Mouse (Mus musculus) midbrain, embryonic 11.5 days (tissue): ENCODE results near the gene Tma7. TPM values are rescaled to one million over a fixed set of nuclear protein-coding genes. Genes with fewer than 3 reads are reported as not detected.

Experiments used
- ATAC-seq: fragments of 200-750 bp; cut with Nextera tagmentation; 2 replicates; pipeline ENCODE4 v1.8.0; 2017; ENCODE audit warnings: moderate TSS enrichment, moderate library complexity; ENCODE audit not compliant: low FRiP score
- DNase-seq: peaks from one replicate; pipeline ENCODE4 v3.0.0; 2015; ENCODE audit warnings: low spot score; ENCODE audit errors: missing footprints
- H3K27ac ChIP-seq: fragments of 300-500 bp; sonication (generic); 2 replicates; pipeline ENCODE4 v1.5.1; 2014; ENCODE audit warnings: low read depth, low read length
- H3K27me3 ChIP-seq: fragments of 300-500 bp; sonication (generic); 2 replicates; pipeline ENCODE4 v1.6.1; 2014; ENCODE audit warnings: mild to moderate bottlenecking, low read length, moderate library complexity, mixed read lengths; ENCODE audit not compliant: control insufficient read depth, insufficient read depth
- H3K36me3 ChIP-seq: fragments of 300-500 bp; sonication (generic); 2 replicates; pipeline ENCODE4 v1.6.1; 2014; ENCODE audit warnings: mild to moderate bottlenecking, low read length, moderate library complexity, mixed read lengths; ENCODE audit not compliant: control insufficient read depth, insufficient read depth
- H3K4me1 ChIP-seq: fragments of 300-500 bp; sonication (generic); 2 replicates; pipeline ENCODE4 v1.6.1; 2014; ENCODE audit warnings: low read length; ENCODE audit not compliant: control insufficient read depth, insufficient read depth
- H3K4me2 ChIP-seq: fragments of 300-500 bp; sonication (generic); 2 replicates; pipeline ENCODE4 v1.6.1; 2014; ENCODE audit warnings: mild to moderate bottlenecking, moderate library complexity
- H3K4me3 ChIP-seq: fragments of 300-500 bp; sonication (generic); 2 replicates; pipeline ENCODE4 v1.5.1; 2014; ENCODE audit warnings: low read depth, low read length
- H3K9ac ChIP-seq: fragments of 300-500 bp; sonication (generic); 2 replicates; pipeline ENCODE4 v1.6.1; 2014; ENCODE audit warnings: low read length
- H3K9me3 ChIP-seq: fragments of 300-500 bp; sonication (generic); 2 replicates; pipeline ENCODE4 v1.6.1; 2016; ENCODE audit warnings: low read length; ENCODE audit not compliant: control insufficient read depth
- WGBS: fragments of 180-500 bp; shearing (Covaris S2); extraction: QIAGEN DNeasy Blood & Tissue Kit; methylation state at CpG from one replicate; pipeline ENCODE4 v1.1.7; 2014; 5-methylcytosine and 5-hydroxymethylcytosine counted together
- polyA plus RNA-seq: library from polyadenylated mRNA; unstranded; fragments of >200 nt; fragmentation: Nextera tagmentation; extraction: Ambion mirVana; gene quantifications from 2 replicates; pipeline ENCODE4 v1.2.1, GENCODE M21; 2014

The Tma7 gene
- polyA plus RNA-seq, 1 experiment from 2014 or later = 852 TPM

GRCm38 (mm10) chr9:109049316-109049715 is 33.1 kb downstream of the Tma7 start:
- no peak overlapping the region for H3K4me3 ChIP-seq
- H3K4me2 ChIP-seq = no peak overlapping the region
- WGBS = 86% methylated on average over 7 of the region's 7 CpGs
- H3K27ac ChIP-seq = no peak overlapping the region
- no peaks in the 10 kb centered on the region for H3K9me3 ChIP-seq
- H3K9ac ChIP-seq = no peak overlapping the region
- ATAC-seq (no peak), DNase-seq (no peak)
- H3K27me3 ChIP-seq = no peaks in the 10 kb centered on the region
- no peaks in the 10 kb centered on the region for H3K4me1 ChIP-seq
- H3K36me3 ChIP-seq = no peaks in the 10 kb centered on the region

GRCm38 (mm10) chr9:109046306-109046705 is 36.1 kb downstream of the Tma7 start:
- DNase-seq (peak; percentile 91), ATAC-seq (0 out of 2 replicates have a peak, but pooled peaks have one; percentile 35)
- no peaks in the 10 kb centered on the region for H3K36me3 ChIP-seq
- 38% methylated on average over 5 of the region's 5 CpGs for WGBS
- H3K9me3 ChIP-seq = no peaks in the 10 kb centered on the region
- no peak overlapping the region for H3K4me2 ChIP-seq
- H3K27ac ChIP-seq = no peak overlapping the region
- no peaks in the 10 kb centered on the region for H3K4me1 ChIP-seq
- H3K4me3 ChIP-seq = no peak overlapping the region
- no peaks in the 10 kb centered on the region for H3K27me3 ChIP-seq
- H3K9ac ChIP-seq = no peak overlapping the region

DNA sequence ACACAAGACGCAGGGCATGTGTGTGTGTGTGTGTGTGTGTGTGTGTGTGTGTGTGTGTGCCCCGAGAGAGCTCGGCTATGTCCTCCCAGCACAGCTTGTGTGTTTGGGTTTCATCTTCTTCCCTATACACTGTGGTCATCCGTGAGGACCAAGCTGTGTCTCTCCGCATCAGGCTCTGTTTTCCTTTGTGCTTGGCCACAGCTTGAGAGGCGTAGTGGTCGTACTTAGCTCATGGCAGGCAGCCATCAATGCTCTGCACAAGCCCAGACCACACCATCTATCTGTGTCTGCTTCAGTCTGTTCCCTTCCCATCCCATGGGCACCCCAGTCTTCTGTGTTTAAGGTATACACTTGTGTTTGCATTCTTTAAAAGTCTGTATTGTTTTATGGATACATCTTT is 41.0 kb downstream of the Tma7 start:
- H3K4me1 ChIP-seq = peaks cover 3% of the 10 kb centered on the region; the same call in 1 of the 2 replicates
- no peaks in the 10 kb centered on the region for H3K27me3 ChIP-seq
- no peaks in the 10 kb centered on the region for H3K9me3 ChIP-seq
- DNase-seq = no peak
- no peak overlapping the region for H3K27ac ChIP-seq
- H3K9ac ChIP-seq = no peak overlapping the region
- no peaks in the 10 kb centered on the region for H3K36me3 ChIP-seq
- no peak for ATAC-seq
- no peak overlapping the region for H3K4me3 ChIP-seq
- no peak overlapping the region for H3K4me2 ChIP-seq
- 84% methylated on average over 7 of the region's 7 CpGs for WGBS

DNA sequence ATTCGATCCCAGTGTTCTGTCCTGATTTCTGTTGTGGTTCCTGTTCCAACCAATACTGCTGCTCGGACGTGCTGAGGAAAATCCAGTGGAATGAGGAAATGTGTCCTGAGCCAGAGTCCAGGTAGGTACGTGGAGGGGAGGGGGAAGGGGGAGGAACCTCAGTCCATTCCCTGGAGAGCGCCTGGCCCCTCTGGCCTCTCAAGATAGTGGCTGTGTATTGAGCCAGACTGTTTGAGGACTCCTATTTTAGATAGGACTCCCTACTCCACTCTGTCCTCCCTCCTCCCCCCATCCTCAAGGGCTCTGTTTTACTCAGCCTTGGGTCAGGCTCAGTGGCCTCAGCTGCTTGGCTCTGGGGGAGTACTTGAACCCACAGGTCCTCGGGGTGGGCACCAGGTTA is 41.5 kb downstream of the Tma7 start:
- no peak for ATAC-seq
- Histone ChIP-seq H3K27me3 (no peaks in the 10 kb centered on the region), H3K9ac (no peak overlapping the region), H3K4me2 (no peak overlapping the region), H3K9me3 (no peaks in the 10 kb centered on the region), H3K27ac (no peak overlapping the region), H3K36me3 (no peaks in the 10 kb centered on the region), H3K4me3 (no peak overlapping the region), H3K4me1 (peaks cover 3% of the 10 kb centered on the region; the same call in 1 of the 2 replicates)
- no peak for DNase-seq
- 75% methylated on average over 6 of the region's 6 CpGs for WGBS

DNA sequence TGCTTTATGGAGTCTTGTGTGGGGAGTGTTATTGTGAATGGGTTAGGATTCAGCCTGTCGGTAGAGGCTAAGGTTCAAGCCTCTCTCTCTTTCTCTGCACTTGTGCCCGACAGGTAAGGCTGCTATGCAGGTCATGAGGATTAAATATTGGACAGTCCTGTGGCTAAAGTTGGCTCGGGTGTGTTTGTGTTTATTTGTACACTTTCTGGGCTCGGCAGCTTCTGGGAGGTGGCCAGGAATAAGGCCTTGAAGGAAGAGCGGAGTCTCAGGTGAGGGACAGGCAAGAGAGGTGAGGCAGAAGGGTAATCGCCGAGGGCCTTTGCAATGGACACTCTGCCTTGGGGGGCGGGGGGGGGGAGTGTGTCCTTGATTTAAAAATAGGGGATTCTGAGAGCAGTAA is 42.2 kb downstream of the Tma7 start:
- H3K27ac ChIP-seq = no peak overlapping the region
- 78% methylated on average over 8 of the region's 8 CpGs for WGBS
- DNase-seq (no peak), ATAC-seq (no peak)
- H3K4me2 ChIP-seq = no peak overlapping the region
- no peaks in the 10 kb centered on the region for H3K27me3 ChIP-seq
- no peaks in the 10 kb centered on the region for H3K9me3 ChIP-seq
- H3K4me3 ChIP-seq = no peak overlapping the region
- H3K4me1 ChIP-seq = peaks cover 3% of the 10 kb centered on the region; the same call in 1 of the 2 replicates
- no peaks in the 10 kb centered on the region for H3K36me3 ChIP-seq
- H3K9ac ChIP-seq = no peak overlapping the region

GRCm38 (mm10) chr9:109039681-109040080 is 42.7 kb downstream of the Tma7 start:
- Histone ChIP-seq H3K27ac (no peak overlapping the region), H3K9me3 (no peaks in the 10 kb centered on the region), H3K4me2 (no peak overlapping the region), H3K4me3 (no peak overlapping the region), H3K27me3 (no peaks in the 10 kb centered on the region), H3K9ac (no peak overlapping the region), H3K36me3 (no peaks in the 10 kb centered on the region), H3K4me1 (peaks cover 3% of the 10 kb centered on the region; the same call in 1 of the 2 replicates)
- no peak for ATAC-seq
- 86% methylated on average over 4 of the region's 4 CpGs for WGBS
- DNase-seq = no peak

GRCm38 (mm10) chr9:109038901-109039364 is 43.5 kb downstream of the Tma7 start:
- H3K4me1 ChIP-seq = peaks cover 3% of the 10 kb centered on the region; the same call in 1 of the 2 replicates
- ATAC-seq = 0 out of 2 replicates have a peak, but pooled peaks have one; percentile 6
- H3K9me3 ChIP-seq = no peaks in the 10 kb centered on the region
- peak overlapping the region; percentile 82 for H3K4me2 ChIP-seq
- H3K9ac ChIP-seq = peak overlapping the region; percentile 72
- H3K27me3 ChIP-seq = no peaks in the 10 kb centered on the region
- no peak for DNase-seq
- H3K4me3 ChIP-seq = peak overlapping the region; percentile 55
- no peak overlapping the region for H3K27ac ChIP-seq
- 23% methylated on average over 8 of the region's 8 CpGs for WGBS
- no peaks in the 10 kb centered on the region for H3K36me3 ChIP-seq

- peak within 1 kb of the TSS; percentile 72 for H3K9ac ChIP-seq
- peak; percentile 87 for ATAC-seq
- H3K36me3 ChIP-seq = no peaks in the 10 kb centered on the region
- peak within 1 kb of the TSS; percentile 82 for H3K4me2 ChIP-seq
- H3K27ac ChIP-seq = no peak within 1 kb of the TSS
- H3K4me1 ChIP-seq = peaks cover 3% of the 10 kb centered on the region; the same call in 1 of the 2 replicates
- H3K4me3 ChIP-seq = peak within 1 kb of the TSS; percentile 55
- no peaks in the 10 kb centered on the region for H3K27me3 ChIP-seq
- H3K9me3 ChIP-seq = no peaks in the 10 kb centered on the region
- DNase-seq = peak; percentile 95
- 0% methylated on average over 34 of the region's 40 CpGs for WGBS
Measured at GRCm38 (mm10) chr9:109038086-109038895, 44.1 kb downstream of the Tma7 start, which contains the start of gene Shisa5. TSS of gene Shisa5 (plus strand) at chr9:109038565.

DNA sequence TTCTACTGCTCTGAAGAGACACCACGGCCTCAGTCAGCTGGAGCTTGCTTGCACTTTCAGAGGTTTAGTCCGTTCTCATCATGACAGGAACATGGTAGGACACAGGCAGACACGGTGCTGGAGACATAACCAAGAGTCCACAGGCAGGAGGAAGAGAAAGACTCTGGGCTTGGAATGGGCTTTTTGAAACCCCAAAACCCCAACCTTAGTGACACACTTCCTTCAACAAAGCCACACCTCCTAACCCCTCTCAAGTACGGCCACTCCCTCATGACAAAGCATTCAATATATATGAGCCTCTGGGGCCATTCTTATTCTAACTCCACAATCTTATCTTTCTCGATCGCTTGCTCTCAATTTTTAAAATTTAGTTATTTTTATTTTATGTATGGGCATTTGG is 50.0 kb downstream of the Tma7 start:
- Histone ChIP-seq H3K27me3 (no peaks in the 10 kb centered on the region), H3K4me1 (no peaks in the 10 kb centered on the region), H3K27ac (no peak overlapping the region), H3K4me3 (no peak overlapping the region), H3K4me2 (no peak overlapping the region), H3K9ac (no peak overlapping the region), H3K9me3 (no peaks in the 10 kb centered on the region), H3K36me3 (no peaks in the 10 kb centered on the region)
- WGBS = 83% methylated on average over 6 of the region's 6 CpGs
- DNase-seq (no peak), ATAC-seq (no peak)
